ENCODE assay signal across 27 mouse cellular contexts in genomic region chr3:142338058-142338457, GRCm38 (mm10). TPM values are rescaled to one million over a fixed set of nuclear protein-coding genes. Genes with fewer than 3 reads are reported as not detected.
DNase-seq lines count a peak whose midpoint lies in the region; ATAC-seq and TF ChIP-seq lines count a peak whose summit lies in the region.
"Had no signal": no experiment of that assay in that cellular context is flagged by ENCODE, and none has a peak within 500 bp of the region (broad histone marks: within the 10 kb centered on the region; RNA-seq: fewer than 3 reads in every experiment).

No protein-coding gene starts in this region.

- H3K36me3 ChIP-seq in kidney, embryonic 14.5 days (ENCODE audit: control insufficient read depth, insufficient read depth, low read length): no peaks in the 10 kb centered on the region
- H3K36me3 ChIP-seq in kidney, adult 2 months (ENCODE audit: control insufficient read depth, insufficient read depth, low read length): no peaks in the 10 kb centered on the region; the same call in 1 of the 2 replicates
- no peaks in the 10 kb centered on the region; the same call in 1 of the 2 replicates for H3K36me3 ChIP-seq in stomach, postnatal 0 days (ENCODE audit: control insufficient read depth, insufficient read depth, low read length)
- H3K36me3 ChIP-seq: embryonic facial prominence, embryonic 10.5 days; embryonic facial prominence, embryonic 13.5 days; forebrain, embryonic 12.5 days; hindbrain, embryonic 10.5 days; hindbrain, embryonic 13.5 days had no signal

- TF ChIP-seq CTCF in kidney, adult 2 months (conservative IDR thresholded peaks at IDR 0.05; ENCODE audit: insufficient read depth, insufficient read length, low read depth, low read length): no peak
- no peak for TF ChIP-seq CTCF in stomach, postnatal 0 days (IDR thresholded peaks at IDR 0.05; ENCODE audit: low read depth)

- 55% methylated on average over 4 of the region's 4 CpGs for WGBS in kidney, embryonic 14.5 days
- 57% methylated on average over 4 of the region's 4 CpGs for WGBS in kidney, adult 2 months
- 71% methylated on average over 4 of the region's 4 CpGs for WGBS in stomach, postnatal 0 days

- H3K4me1 ChIP-seq in kidney, embryonic 14.5 days (ENCODE audit: control insufficient read depth, insufficient read depth, low read length): peaks cover 3% of the 10 kb centered on the region; the same call in 1 of the 2 replicates
- peaks cover 10% of the 10 kb centered on the region for H3K4me1 ChIP-seq in kidney, adult 2 months (ENCODE audit: control insufficient read depth, insufficient read depth, low read length)
- H3K4me1 ChIP-seq in stomach, postnatal 0 days (replicated peaks; ENCODE audit: control insufficient read depth, insufficient read depth): no peaks in the 10 kb centered on the region; the same call in 1 of the 2 replicates
- H3K4me1 ChIP-seq: embryonic facial prominence, embryonic 13.5 days; forebrain, embryonic 12.5 days; hindbrain, embryonic 10.5 days; hindbrain, embryonic 13.5 days had no signal

- TF ChIP-seq POLR2A in kidney, adult 2 months (IDR thresholded peaks at IDR 0.05; ENCODE audit: low read depth, low read length): no peak

- no peak overlapping the region for H3K27ac ChIP-seq in kidney, embryonic 14.5 days (ENCODE audit: low read depth, low read length)
- no peak overlapping the region for H3K27ac ChIP-seq in kidney, adult 2 months (ENCODE audit: insufficient read depth, low read depth, low read length)
- 0 out of 2 replicates have a peak overlapping the region, but pooled peaks have one; percentile 13 for H3K27ac ChIP-seq in stomach, postnatal 0 days (replicated peaks)
- H3K27ac ChIP-seq: embryonic facial prominence, embryonic 10.5 days; embryonic facial prominence, embryonic 13.5 days; forebrain, embryonic 12.5 days; heart, embryonic 10.5 days; hindbrain, embryonic 10.5 days; hindbrain, embryonic 13.5 days had no signal

- TF ChIP-seq EP300 in stomach, postnatal 0 days (optimal IDR thresholded peaks at IDR 0.05): no peak

- H3K4me3 ChIP-seq in kidney, embryonic 14.5 days (ENCODE audit: low read length): no peak overlapping the region
- no peak overlapping the region for H3K4me3 ChIP-seq in kidney, adult 2 months (ENCODE audit: insufficient read depth, low read depth, low read length)
- no peak overlapping the region for H3K4me3 ChIP-seq in stomach, postnatal 0 days (ENCODE audit: low read depth, low read length)
- H3K4me3 ChIP-seq: embryonic facial prominence, embryonic 10.5 days; embryonic facial prominence, embryonic 13.5 days; erythroblast, embryonic 14.5 days; forebrain, embryonic 12.5 days; heart, adult 2 months; heart, embryonic 10.5 days; hindbrain, embryonic 10.5 days; hindbrain, embryonic 13.5 days had no signal

- no peak overlapping the region for H3K4me2 ChIP-seq in kidney, embryonic 14.5 days (replicated peaks; ENCODE audit: low read depth, low read length)
- H3K4me2 ChIP-seq in stomach, postnatal 0 days (replicated peaks; ENCODE audit: low read depth): no peak overlapping the region
- H3K4me2 ChIP-seq: embryonic facial prominence, embryonic 13.5 days; forebrain, embryonic 12.5 days; hindbrain, embryonic 13.5 days had no signal

- H3K9ac ChIP-seq in kidney, embryonic 14.5 days (ENCODE audit: low read depth, low read length): no peak overlapping the region
- H3K9ac ChIP-seq in stomach, postnatal 0 days (ENCODE audit: low read length): no peak overlapping the region
- H3K9ac ChIP-seq: embryonic facial prominence, embryonic 13.5 days; forebrain, embryonic 12.5 days; forebrain, postnatal 0 days; hindbrain, embryonic 13.5 days had no signal

- DNase-seq in kidney, adult 2 months: no peak
- peak; percentile 11 for DNase-seq in kidney, postnatal 14 days
- DNase-seq in kidney, adult 9 months: no peak
- peak; percentile 29 to 36 for DNase-seq in kidney, postnatal 36 days
- DNase-seq in stomach, postnatal 0 days (ENCODE audit: low spot score): no peak
- no peak for DNase-seq in layer of hippocampus, adult 9-10 months (ENCODE audit: low spot score)
- DNase-seq: adrenal gland, adult 8-10 months; adrenal gland, postnatal 25 days; cerebellum, adult 11-12 months; cerebellum, adult 8-10 months; cerebellum, postnatal 36 days; embryo, embryonic 11 days; forebrain, postnatal 0 days; gastrocnemius, postnatal 36 days; heart, adult 2 months; heart, postnatal 36 days had no signal

- no peaks in the 10 kb centered on the region for H3K9me3 ChIP-seq in kidney, embryonic 14.5 days (ENCODE audit: control insufficient read depth, low read length)
- no peaks in the 10 kb centered on the region for H3K9me3 ChIP-seq in stomach, postnatal 0 days (ENCODE audit: control insufficient read depth, low read length)
- H3K9me3 ChIP-seq: embryonic facial prominence, embryonic 10.5 days; embryonic facial prominence, embryonic 13.5 days; forebrain, embryonic 12.5 days; heart, embryonic 10.5 days; hindbrain, embryonic 10.5 days; hindbrain, embryonic 13.5 days had no signal

- peak; percentile 85; the same call in 1 of the 2 replicates for ATAC-seq in kidney, embryonic 14.5 days (ENCODE audit: low FRiP score, low TSS enrichment)
- no peak for ATAC-seq in stomach, postnatal 0 days (ENCODE audit: low FRiP score, low TSS enrichment)
- ATAC-seq: activated CD4-positive, CD25-positive, alpha-beta regulatory T cell, adult 4 months; CD4-positive, CD25-positive, alpha-beta regulatory T cell, adult 4 months; forebrain, postnatal 0 days; hindbrain, embryonic 16.5 days had no signal

- H3K27me3 ChIP-seq in kidney, embryonic 14.5 days (ENCODE audit: control insufficient read depth, insufficient read depth, low read length): no peaks in the 10 kb centered on the region
- no peaks in the 10 kb centered on the region for H3K27me3 ChIP-seq in kidney, adult 2 months (replicated peaks; ENCODE audit: control insufficient read depth, insufficient read depth, low read length)
- H3K27me3 ChIP-seq in stomach, postnatal 0 days (ENCODE audit: control insufficient read depth, insufficient read depth, low read length): no peaks in the 10 kb centered on the region
- H3K27me3 ChIP-seq: embryonic facial prominence, embryonic 13.5 days; forebrain, embryonic 12.5 days; hindbrain, embryonic 13.5 days had no signal

RNA-seq across cellular contexts. Expression of gene Pdlim5, which starts 57.4 kb away (rescaled TPM):
- 31.1 and 51.4 TPM in 2 replicates for polyA plus RNA-seq in kidney, embryonic 14.5 days (2014; fragmentation: Nextera tagmentation; extraction: Ambion mirVana)
- 62.6 and 64.5 TPM in 2 replicates for polyA plus RNA-seq in kidney, adult 2 months (2012; rRNA removed)
- polyA plus RNA-seq in stomach, postnatal 0 days (2015; fragmentation: Nextera tagmentation; extraction: Ambion mirVana): 28.9 and 29.7 TPM in 2 replicates

Comparison
In these comparisons a context has a peak if more than half of its experiments do, and no peak if none do; other contexts are left out.
1. DNase-seq: peak in kidney, postnatal 14 days (single experiment) and kidney, postnatal 36 days (2 of 2); none in kidney, adult 2 months (single experiment), kidney, adult 9 months (single experiment), stomach, postnatal 0 days (single experiment) and layer of hippocampus, adult 9-10 months (single experiment).